Mouse (Mus musculus) lung, embryonic 15.5 days (tissue): ENCODE results near the gene Trim14. TPM values are rescaled to one million over a fixed set of nuclear protein-coding genes. Genes with fewer than 3 reads are reported as not detected.

Experiments
- ATAC-seq: fragments of 200-750 bp; cut with Nextera tagmentation; 2 replicates; pipeline ENCODE4 v1.8.0; 2017; ENCODE audit warnings: moderate number of reproducible peaks, borderline replicate concordance; ENCODE audit not compliant: low FRiP score, low TSS enrichment; ENCODE audit errors: extremely low read depth
- H3K27ac ChIP-seq: fragments of 300-500 bp; sonication (generic); 2 replicates; pipeline ENCODE4 v1.5.1; 2015; ENCODE audit warnings: moderate library complexity, mild to moderate bottlenecking, inconsistent platforms
- H3K27me3 ChIP-seq: fragments of 300-500 bp; sonication (generic); 2 replicates; pipeline ENCODE4 v1.6.1; 2015; ENCODE audit warnings: inconsistent platforms
- H3K36me3 ChIP-seq: fragments of 300-500 bp; sonication (generic); 2 replicates; pipeline ENCODE4 v1.6.1; 2015; ENCODE audit warnings: inconsistent platforms
- H3K4me1 ChIP-seq: fragments of 300-500 bp; sonication (generic); 2 replicates; pipeline ENCODE4 v1.6.1; 2015; ENCODE audit warnings: inconsistent platforms
- H3K4me2 ChIP-seq: fragments of 300-500 bp; sonication (generic); 2 replicates; pipeline ENCODE4 v1.6.1; 2015; ENCODE audit warnings: inconsistent platforms, mild to moderate bottlenecking, moderate library complexity
- H3K4me3 ChIP-seq: fragments of 300-500 bp; sonication (generic); 2 replicates; pipeline ENCODE4 v1.5.1; 2015; ENCODE audit warnings: mild to moderate bottlenecking, inconsistent platforms
- H3K9ac ChIP-seq: fragments of 300-500 bp; sonication (generic); 2 replicates; pipeline ENCODE4 v1.6.1; 2015; ENCODE audit warnings: inconsistent platforms
- H3K9me3 ChIP-seq: fragments of 300-500 bp; sonication (generic); 2 replicates; pipeline ENCODE4 v1.6.1; 2016; ENCODE audit warnings: inconsistent platforms
- WGBS: fragments of 180-500 bp; shearing (Covaris S2); methylation state at CpG from one replicate; pipeline ENCODE4 v1.1.7; 2015; 5-methylcytosine and 5-hydroxymethylcytosine counted together
- polyA plus RNA-seq: library from polyadenylated mRNA; unstranded; fragments of >200 nt; fragmentation: Nextera tagmentation; extraction: Ambion mirVana; gene quantifications from 2 replicates; pipeline ENCODE4 v1.2.1, GENCODE M21; 2015

Trim14 gene
- polyA plus RNA-seq, 1 experiment from 2014 or later, result 2.7 TPM

DNA sequence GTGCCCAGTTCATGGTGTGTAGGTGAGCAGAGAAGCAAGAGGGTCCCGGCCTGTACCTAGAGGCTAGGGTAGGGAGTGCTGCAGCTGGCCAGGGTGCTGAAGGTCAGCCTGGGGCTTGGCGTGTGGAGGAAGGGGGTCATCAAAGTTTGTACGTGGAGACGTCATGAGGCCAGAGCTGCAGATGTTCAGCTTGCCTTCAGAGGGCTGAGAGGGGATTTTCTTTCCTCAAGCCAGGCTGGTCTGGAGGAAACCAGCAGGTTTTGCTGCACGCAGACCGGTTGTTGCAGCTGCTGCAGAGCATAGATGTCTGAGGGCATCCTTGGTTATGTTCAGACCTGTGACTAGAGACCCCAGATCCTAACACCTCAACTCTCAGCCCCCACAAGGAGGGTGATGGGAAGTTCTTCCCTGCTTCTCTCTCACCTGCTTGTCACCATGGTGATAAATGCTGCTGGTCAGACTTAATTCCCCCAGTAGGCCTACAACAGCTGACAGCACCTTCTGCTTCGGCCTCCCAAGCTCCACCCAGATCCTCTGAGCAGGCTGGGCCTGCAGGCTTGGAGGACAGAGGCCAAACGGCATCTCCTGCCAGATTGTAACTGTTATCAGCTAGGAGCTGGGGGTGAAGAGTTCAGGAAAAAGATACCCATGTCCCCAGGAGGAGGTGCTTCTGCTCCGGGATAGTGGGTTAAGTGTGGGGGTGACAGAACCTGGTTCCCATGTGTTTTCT, 38.2 kb upstream of the Trim14 start:
- Histone ChIP-seq H3K27me3 (no peaks in the 10 kb centered on the region), H3K27ac (no peak overlapping the region), H3K4me1 (no peaks in the 10 kb centered on the region), H3K36me3 (no peaks in the 10 kb centered on the region), H3K4me2 (no peak overlapping the region), H3K4me3 (no peak overlapping the region), H3K9me3 (no peaks in the 10 kb centered on the region), H3K9ac (no peak overlapping the region)
- 35% methylated on average over 9 of the region's 9 CpGs for WGBS
- no peak for ATAC-seq

DNA sequence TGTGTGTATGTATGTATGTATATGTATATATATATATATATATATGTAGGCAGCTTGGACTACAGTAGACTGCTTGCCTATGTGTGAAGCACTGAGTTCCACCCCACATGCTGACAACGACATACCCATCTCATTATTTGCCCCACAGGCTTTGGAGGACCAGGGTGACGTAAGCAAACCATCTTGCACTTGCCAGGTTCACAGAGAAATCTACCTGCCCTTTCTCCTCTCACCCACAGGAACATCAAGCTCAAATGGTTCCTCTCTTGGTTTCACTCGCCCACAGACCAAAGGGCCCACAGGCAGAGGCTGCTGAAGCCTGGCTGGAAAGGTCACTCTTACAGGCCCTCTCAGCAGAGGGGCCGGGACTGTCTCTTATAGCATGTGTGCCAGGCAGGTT, 36.7 kb upstream of the Trim14 start:
- no peaks in the 10 kb centered on the region for H3K4me1 ChIP-seq
- no peak overlapping the region for H3K9ac ChIP-seq
- no peak for ATAC-seq
- no peaks in the 10 kb centered on the region for H3K27me3 ChIP-seq
- no peaks in the 10 kb centered on the region for H3K36me3 ChIP-seq
- H3K4me2 ChIP-seq, result no peak overlapping the region
- H3K9me3 ChIP-seq, result no peaks in the 10 kb centered on the region
- H3K27ac ChIP-seq, result no peak overlapping the region
- no peak overlapping the region for H3K4me3 ChIP-seq
- 72% methylated on average over 4 of the region's 4 CpGs for WGBS

DNA sequence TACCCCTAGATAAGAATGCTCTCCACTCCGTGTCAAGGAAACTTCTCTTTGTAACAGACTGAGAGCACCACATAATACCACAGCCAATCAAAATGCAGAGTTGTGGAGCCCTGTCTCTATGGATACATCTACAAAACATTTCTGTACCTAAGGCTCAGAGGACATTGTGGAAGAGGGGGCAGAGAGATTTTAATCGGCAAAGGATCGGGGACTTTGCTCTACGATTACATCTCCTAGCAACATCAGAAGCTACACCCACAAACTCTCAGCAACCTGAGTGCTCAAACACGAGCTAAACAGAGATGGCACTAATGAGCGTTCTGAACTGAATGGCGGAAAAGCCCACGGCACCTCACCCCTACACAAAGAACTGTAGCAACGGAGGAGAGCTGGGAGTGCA, 35.8 kb upstream of the Trim14 start:
- no peaks in the 10 kb centered on the region for H3K9me3 ChIP-seq
- no peaks in the 10 kb centered on the region for H3K4me1 ChIP-seq
- H3K4me2 ChIP-seq, result no peak overlapping the region
- no peaks in the 10 kb centered on the region for H3K27me3 ChIP-seq
- no peaks in the 10 kb centered on the region for H3K36me3 ChIP-seq
- no peak overlapping the region for H3K27ac ChIP-seq
- no peak overlapping the region for H3K4me3 ChIP-seq
- 88% methylated on average over 9 of the region's 9 CpGs for WGBS
- ATAC-seq, result no peak
- no peak overlapping the region for H3K9ac ChIP-seq

DNA sequence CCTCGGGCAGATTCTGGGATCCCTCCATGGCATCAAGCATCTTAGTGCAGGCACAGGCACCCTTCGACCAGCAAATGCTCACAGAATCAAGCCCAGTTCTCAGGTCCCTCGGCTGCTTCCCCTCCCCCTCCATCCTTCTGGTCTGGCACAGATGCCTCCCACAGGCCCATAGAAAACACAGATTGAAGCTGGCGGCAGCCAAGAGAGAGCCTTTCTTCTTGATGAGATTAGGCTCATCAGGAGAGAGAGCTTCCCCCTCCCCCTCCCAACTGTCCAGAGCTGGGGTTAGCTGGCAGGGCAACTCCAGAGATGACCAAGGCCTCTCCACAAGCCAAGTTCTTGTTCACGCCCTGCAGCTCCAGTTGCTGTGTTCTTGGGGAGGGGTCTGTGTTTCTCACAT, 33.7 kb upstream of the Trim14 start:
- no peak overlapping the region for H3K4me3 ChIP-seq
- H3K27ac ChIP-seq, result no peak overlapping the region
- H3K4me1 ChIP-seq, result no peaks in the 10 kb centered on the region
- H3K27me3 ChIP-seq, result no peaks in the 10 kb centered on the region
- H3K36me3 ChIP-seq, result no peaks in the 10 kb centered on the region
- no peak for ATAC-seq
- H3K9ac ChIP-seq, result no peak overlapping the region
- no peaks in the 10 kb centered on the region for H3K9me3 ChIP-seq
- no peak overlapping the region for H3K4me2 ChIP-seq
- WGBS, result 47% methylated on average over 5 of the region's 5 CpGs

DNA sequence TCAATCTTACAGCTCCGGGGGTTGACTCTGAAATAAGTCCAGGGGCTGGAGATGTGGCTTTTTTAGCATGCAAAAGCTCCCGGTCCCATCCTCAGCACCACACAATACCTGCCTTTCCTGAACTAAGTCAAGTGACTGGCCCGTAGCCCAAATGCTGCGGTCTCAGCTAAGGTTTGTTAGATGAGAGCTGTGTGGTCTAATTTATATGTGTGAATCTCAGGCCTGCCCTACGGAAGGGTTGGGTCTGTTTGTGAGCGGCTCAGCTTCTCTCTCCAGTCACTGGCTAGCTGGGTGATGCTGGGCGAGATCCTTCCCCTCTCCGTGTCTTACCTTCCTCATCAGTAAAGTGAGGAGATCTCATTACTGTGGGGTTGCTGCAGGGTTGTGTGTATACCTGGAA, 32.2 kb upstream of the Trim14 start:
- Histone ChIP-seq H3K4me1 (no peaks in the 10 kb centered on the region), H3K27me3 (no peaks in the 10 kb centered on the region), H3K27ac (no peak overlapping the region), H3K4me3 (no peak overlapping the region), H3K4me2 (no peak overlapping the region), H3K9ac (no peak overlapping the region), H3K36me3 (no peaks in the 10 kb centered on the region), H3K9me3 (no peaks in the 10 kb centered on the region)
- ATAC-seq, result no peak
- WGBS, result 84% methylated on average over 8 of the region's 8 CpGs

DNA sequence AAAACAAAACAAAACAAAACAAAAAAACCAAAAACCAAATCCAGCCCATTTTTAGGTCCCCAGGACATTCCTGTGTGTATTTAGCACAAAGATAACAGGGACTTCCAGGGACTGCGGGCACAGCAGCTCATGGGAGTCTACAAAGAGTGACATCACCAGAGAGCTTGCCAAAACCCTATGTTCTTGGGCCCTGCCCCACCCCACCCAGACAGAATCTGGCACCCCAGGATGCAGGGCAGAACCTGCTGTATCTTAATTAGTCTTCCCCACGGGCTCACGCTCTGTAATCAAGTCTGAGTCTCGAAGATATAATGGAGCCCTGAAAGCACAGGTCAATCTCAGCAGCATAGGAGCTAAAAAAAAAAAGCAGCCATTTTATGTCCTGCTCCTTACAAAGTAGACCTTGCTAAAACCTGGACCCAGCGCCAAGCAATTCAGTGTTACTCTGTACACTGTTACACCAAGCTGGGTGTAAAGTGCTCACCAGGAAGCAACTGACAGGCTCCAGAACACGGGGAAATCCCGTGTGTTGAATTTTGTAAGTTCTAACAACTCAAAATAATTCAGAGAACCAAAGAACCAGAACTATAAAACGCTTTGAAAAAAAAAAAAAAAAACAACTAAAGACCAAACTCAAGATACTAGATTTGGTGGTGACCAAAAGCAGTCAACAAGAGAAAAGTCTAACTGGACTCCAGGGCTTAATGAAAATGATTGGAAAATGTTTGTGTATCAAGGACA, 31.2 kb upstream of the Trim14 start:
- Histone ChIP-seq H3K27ac (no peak overlapping the region), H3K36me3 (no peaks in the 10 kb centered on the region), H3K9me3 (no peaks in the 10 kb centered on the region), H3K4me3 (no peak overlapping the region), H3K9ac (no peak overlapping the region), H3K27me3 (no peaks in the 10 kb centered on the region), H3K4me1 (no peaks in the 10 kb centered on the region), H3K4me2 (no peak overlapping the region)
- no peak for ATAC-seq
- 75% methylated on average over 8 of the region's 8 CpGs for WGBS

DNA sequence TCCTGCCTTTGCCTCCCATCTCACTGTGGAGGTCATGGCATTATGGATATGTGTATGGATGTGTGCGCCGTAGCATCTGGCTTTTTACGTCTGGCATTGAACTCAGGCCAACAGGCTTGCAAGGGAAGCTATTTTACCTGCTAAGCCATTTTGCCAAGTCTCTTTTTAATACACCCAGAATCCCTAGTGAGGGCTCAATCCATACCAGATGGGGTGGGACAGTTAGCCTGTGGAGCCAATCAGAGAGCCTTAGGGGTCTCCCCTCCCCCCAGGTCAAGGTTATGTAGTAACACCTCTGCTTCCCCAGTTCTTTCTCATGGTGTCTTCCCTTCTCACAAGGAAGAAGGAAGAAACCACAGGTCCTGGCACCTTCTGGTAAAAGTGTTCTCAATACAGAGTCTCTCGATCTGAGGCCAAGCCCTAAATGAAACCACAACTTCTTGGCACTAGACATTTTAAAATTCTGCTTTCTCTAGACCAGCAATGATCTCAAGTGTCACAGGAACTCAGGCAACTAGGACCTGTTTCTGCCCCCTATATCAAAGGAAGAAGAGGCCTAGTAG, 29.5 kb upstream of the Trim14 start:
- Histone ChIP-seq H3K27ac (no peak overlapping the region), H3K9ac (no peak overlapping the region), H3K4me3 (no peak overlapping the region), H3K9me3 (no peaks in the 10 kb centered on the region), H3K4me2 (no peak overlapping the region), H3K4me1 (no peaks in the 10 kb centered on the region), H3K27me3 (no peaks in the 10 kb centered on the region), H3K36me3 (no peaks in the 10 kb centered on the region)
- ATAC-seq, result no peak
- 87% methylated on average over 4 of the region's 4 CpGs for WGBS

DNA sequence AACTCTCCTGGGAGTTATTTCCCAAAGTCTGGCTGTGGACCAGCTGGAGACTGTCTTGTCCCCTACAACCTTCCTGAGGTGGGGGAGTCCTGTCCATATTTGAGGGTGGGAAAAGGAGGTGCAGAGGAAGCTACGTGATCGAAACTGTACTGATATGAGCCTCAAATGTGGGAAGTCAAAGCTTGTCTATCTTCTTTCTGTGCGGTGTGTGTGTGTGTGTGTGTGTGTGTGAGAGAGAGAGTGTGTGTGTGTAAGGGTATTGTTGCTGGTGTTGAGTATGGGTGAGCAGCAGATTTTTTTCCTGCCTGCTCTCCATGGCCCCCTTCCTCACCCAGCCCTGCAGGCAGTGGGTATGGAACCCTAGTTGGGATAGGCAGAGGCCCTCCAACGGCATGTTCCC, 28.3 kb upstream of the Trim14 start:
- H3K4me3 ChIP-seq, result no peak overlapping the region
- no peaks in the 10 kb centered on the region for H3K9me3 ChIP-seq
- no peaks in the 10 kb centered on the region for H3K4me1 ChIP-seq
- H3K4me2 ChIP-seq, result no peak overlapping the region
- H3K27ac ChIP-seq, result no peak overlapping the region
- no peaks in the 10 kb centered on the region for H3K36me3 ChIP-seq
- no peak overlapping the region for H3K9ac ChIP-seq
- WGBS, result 85% methylated on average over 4 of the region's 4 CpGs
- H3K27me3 ChIP-seq, result no peaks in the 10 kb centered on the region
- no peak for ATAC-seq

DNA sequence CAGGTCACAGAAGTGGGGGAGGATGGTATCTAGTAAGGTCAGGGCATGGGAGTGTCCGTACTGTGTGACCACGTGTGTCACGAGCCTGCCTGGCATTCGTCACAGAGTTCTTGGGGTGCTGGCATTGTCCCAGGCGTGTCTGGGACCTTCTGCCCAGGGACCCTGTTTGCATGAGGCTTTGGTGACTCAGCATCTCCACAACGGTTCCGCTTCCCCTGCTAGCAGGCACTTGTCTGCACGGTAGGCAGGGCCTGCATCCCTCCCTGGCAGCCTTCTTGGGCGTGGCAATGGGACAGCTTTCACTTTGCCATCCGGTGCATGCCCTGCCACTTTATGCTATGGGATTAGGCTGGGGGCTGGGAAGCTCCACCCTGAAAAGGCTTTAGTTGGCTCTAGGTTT, 27.9 kb upstream of the Trim14 start:
- ATAC-seq, result 0 out of 2 replicates have a peak, but pooled peaks have one; percentile 39
- no peaks in the 10 kb centered on the region for H3K36me3 ChIP-seq
- no peak overlapping the region for H3K4me2 ChIP-seq

DNA sequence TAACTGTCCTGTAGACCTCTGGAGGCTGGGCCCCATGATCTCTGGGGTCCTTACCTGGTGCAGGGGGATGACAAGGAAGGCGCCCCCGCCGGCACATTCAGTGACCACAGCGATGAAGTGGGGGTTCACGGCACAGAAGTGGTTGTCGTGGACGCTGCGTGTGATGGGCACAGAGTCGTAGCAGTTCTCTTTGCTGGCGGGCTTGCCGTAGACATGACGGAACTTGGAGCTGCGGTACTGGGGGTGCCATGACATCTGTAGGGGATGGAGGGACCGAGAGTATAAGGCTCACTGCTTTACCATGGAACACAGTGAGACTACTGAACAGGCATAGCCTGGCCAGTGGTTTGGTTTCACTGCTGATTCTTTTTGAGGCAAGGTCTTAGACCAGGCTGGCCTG, 26.9 kb upstream of the Trim14 start:
- Histone ChIP-seq H3K27me3 (no peaks in the 10 kb centered on the region), H3K9ac (no peak overlapping the region), H3K9me3 (no peaks in the 10 kb centered on the region), H3K4me3 (no peak overlapping the region), H3K27ac (no peak overlapping the region), H3K36me3 (no peaks in the 10 kb centered on the region), H3K4me1 (no peaks in the 10 kb centered on the region), H3K4me2 (no peak overlapping the region)
- 94% methylated on average over 14 of the region's 14 CpGs for WGBS
- ATAC-seq, result no peak

More for the DNA sequence above, 27.9 kb upstream of the Trim14 start:
- H3K27ac ChIP-seq, result no peak overlapping the region
- no peaks in the 10 kb centered on the region for H3K9me3 ChIP-seq
- no peak overlapping the region for H3K4me3 ChIP-seq
- WGBS, result 64% methylated on average over 10 of the region's 10 CpGs
- no peak overlapping the region for H3K9ac ChIP-seq
- no peaks in the 10 kb centered on the region for H3K27me3 ChIP-seq
- H3K4me1 ChIP-seq, result no peaks in the 10 kb centered on the region

DNA sequence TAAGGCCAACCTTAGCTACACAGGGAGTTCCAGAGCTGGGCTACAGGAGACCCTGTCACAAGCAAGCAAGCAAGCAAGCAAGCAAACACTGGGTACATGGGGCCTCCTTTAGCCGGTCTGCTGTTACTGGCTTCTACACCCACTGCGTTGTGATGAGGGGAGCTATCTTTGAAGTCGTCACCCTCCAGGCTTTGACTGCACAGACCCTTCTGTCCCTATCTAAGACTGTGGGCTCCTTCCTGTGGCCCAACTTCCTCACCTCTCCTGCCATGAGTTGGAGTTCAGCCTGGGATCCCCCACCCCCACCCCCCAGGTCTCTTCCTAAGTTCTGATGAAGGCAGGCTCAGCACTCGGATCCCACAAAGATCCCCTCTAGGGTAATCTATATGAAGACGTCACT, 26.1 kb upstream of the Trim14 start:
- H3K9ac ChIP-seq, result no peak overlapping the region
- no peaks in the 10 kb centered on the region for H3K9me3 ChIP-seq
- no peak overlapping the region for H3K4me2 ChIP-seq
- WGBS, result 63% methylated on average over 5 of the region's 5 CpGs
- H3K4me1 ChIP-seq, result no peaks in the 10 kb centered on the region
- ATAC-seq, result no peak
- H3K27ac ChIP-seq, result no peak overlapping the region
- H3K27me3 ChIP-seq, result no peaks in the 10 kb centered on the region
- no peak overlapping the region for H3K4me3 ChIP-seq
- no peaks in the 10 kb centered on the region for H3K36me3 ChIP-seq

DNA sequence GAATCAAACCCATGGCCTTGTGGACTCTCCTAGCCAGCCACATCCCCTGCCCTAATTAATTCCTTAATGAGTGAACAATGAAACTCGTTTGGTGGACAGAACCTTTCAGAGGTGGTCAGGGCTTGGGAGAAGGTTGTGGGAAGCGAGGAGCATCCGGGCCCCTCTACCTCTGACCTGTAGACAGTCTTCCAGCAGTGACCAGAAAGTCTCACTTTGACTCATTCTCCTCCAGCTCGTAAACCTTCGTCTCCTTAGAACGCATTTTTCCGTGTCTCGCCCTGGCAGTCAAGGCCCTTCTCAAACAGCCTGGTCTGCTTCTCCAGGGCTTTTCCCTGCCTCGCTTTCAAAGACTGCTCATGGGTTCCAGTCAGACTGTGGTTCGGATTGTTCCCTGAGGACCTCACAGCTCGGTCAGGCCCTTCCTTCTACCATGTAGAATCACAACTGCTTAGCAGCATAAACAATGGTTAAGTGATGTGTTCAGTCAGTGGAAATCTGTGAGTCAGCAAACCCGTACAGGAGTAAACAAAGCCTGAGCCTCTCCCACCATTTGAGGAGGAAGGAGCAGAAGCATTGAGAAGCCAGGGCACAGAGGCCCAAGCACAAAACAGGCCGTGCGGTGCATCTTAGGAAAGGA, 24.2 kb upstream of the Trim14 start:
- H3K9ac ChIP-seq, result no peak overlapping the region
- no peak overlapping the region for H3K4me2 ChIP-seq
- H3K4me3 ChIP-seq, result no peak overlapping the region
- no peaks in the 10 kb centered on the region for H3K9me3 ChIP-seq
- 73% methylated on average over 14 of the region's 14 CpGs for WGBS
- H3K4me1 ChIP-seq, result no peaks in the 10 kb centered on the region
- H3K27me3 ChIP-seq, result no peaks in the 10 kb centered on the region
- H3K36me3 ChIP-seq, result no peaks in the 10 kb centered on the region
- ATAC-seq, result no peak
- no peak overlapping the region for H3K27ac ChIP-seq
